Mouse (Mus musculus) heart, postnatal 0 days (tissue): Measurements from ENCODE around the gene Pagr1a.

Experiments used
- CTCF ChIP-seq: IDR thresholded peaks from 2 replicates; pipeline ENCODE4 v1.5.1; 2016; ENCODE audit warnings: antibody characterized with exemption, control low read depth, low read depth
- EP300 ChIP-seq: IDR thresholded peaks from 2 replicates; pipeline ENCODE4 v1.6.1; 2016; ENCODE audit warnings: antibody characterized with exemption, low read depth

DNA sequence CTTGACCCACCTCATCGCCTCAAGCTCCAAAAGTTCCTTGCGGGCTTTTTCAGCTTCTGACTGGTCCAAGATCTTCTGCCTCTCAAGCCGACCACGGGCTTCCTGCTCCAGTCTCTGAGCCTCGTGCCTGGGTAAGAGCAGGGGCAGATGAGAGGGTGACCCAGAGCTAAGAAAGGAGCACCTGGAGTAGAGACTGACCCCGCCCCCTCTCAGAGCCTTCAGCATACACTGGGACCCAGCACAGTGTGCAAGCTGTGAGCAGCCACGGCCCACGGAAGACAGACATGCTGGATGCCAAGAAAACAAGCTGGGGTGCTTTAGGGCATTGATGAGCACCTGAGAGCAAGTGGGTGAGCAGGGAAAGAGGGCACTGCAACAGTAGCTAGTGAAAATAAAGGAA, 28.3 kb downstream of the Pagr1a start:
- TF ChIP-seq CTCF, result no peak
- no peak for TF ChIP-seq EP300
